Mouse (Mus musculus) heart, adult 11 months (tissue): ENCODE results near the gene Ifnar1.

Experiments used
- DNase-seq: peaks from one replicate; pipeline ENCODE4 v3.0.0; 2022

Gene Ifnar1

GRCm38 (mm10) chr16:91546391-91546835, 61.4 kb downstream of the Ifnar1 start:
- DNase-seq = peak; percentile 98

GRCm38 (mm10) chr16:91546836-91547741, 62.1 kb downstream of the Ifnar1 start, which contains the start of gene Ifngr2:
Gene Ifngr2 (plus strand): TSS chr16:91547072.
- peak; percentile 98 for DNase-seq

- DNase-seq = peak; percentile 89
Measured at GRCm38 (mm10) chr16:91547974-91548373, 62.9 kb downstream of the Ifnar1 start.

GRCm38 (mm10) chr16:91548586-91548985, 63.5 kb downstream of the Ifnar1 start:
- peak; percentile 90 for DNase-seq

- DNase-seq = no peak
Measured at GRCm38 (mm10) chr16:91548996-91549395, 64.0 kb downstream of the Ifnar1 start.

- no peak for DNase-seq
Measured at GRCm38 (mm10) chr16:91549616-91550015, 64.6 kb downstream of the Ifnar1 start.

GRCm38 (mm10) chr16:91551081-91551524, 66.1 kb downstream of the Ifnar1 start:
- DNase-seq = peak; percentile 96

GRCm38 (mm10) chr16:91552072-91552471, 67.0 kb downstream of the Ifnar1 start:
- peak; percentile 88 for DNase-seq

GRCm38 (mm10) chr16:91553625-91554024, 68.6 kb downstream of the Ifnar1 start:
- peak; percentile 97 for DNase-seq

GRCm38 (mm10) chr16:91555017-91555605, 70.1 kb downstream of the Ifnar1 start:
- DNase-seq = peak; percentile 89

GRCm38 (mm10) chr16:91556659-91557058, 71.6 kb downstream of the Ifnar1 start:
- no peak for DNase-seq
